Mouse (Mus musculus) small intestine, adult 2 months (tissue): ENCODE measurements around the gene Nmrk1. TPM values are rescaled to one million over a fixed set of nuclear protein-coding genes. Genes with fewer than 3 reads are reported as not detected.

Source experiments
- H3K27ac ChIP-seq: fragments of 200-500 bp; 2 replicates; pipeline ENCODE4 v1.5.1; 2012; ENCODE audit warnings: low read depth, low read length, control low read depth, inconsistent platforms; ENCODE audit not compliant: insufficient read depth
- H3K27me3 ChIP-seq: fragments of 200-500 bp; 2 replicates; pipeline ENCODE4 v1.6.1; 2012; ENCODE audit warnings: mild to moderate bottlenecking, moderate library complexity, low read length, inconsistent platforms; ENCODE audit not compliant: control insufficient read depth, insufficient read depth
- H3K36me3 ChIP-seq: fragments of 200-500 bp; 2 replicates; pipeline ENCODE4 v1.6.1; 2012; ENCODE audit warnings: mild to moderate bottlenecking, low read length, control low read depth, inconsistent platforms; ENCODE audit not compliant: control insufficient read depth, insufficient read depth
- H3K4me1 ChIP-seq: fragments of 200-500 bp; 2 replicates; pipeline ENCODE4 v1.6.1; 2012; ENCODE audit warnings: low read length, inconsistent platforms, mixed read lengths; ENCODE audit not compliant: control insufficient read depth, insufficient read depth, insufficient read length
- H3K4me3 ChIP-seq: fragments of 200-500 bp; 2 replicates; pipeline ENCODE4 v1.5.1; 2012; ENCODE audit warnings: low read depth, mild to moderate bottlenecking, control low read depth, inconsistent platforms, low read length, moderate library complexity
- CTCF ChIP-seq: fragments of 200-500 bp; IDR thresholded peaks from 2 replicates; pipeline ENCODE4 v1.5.1; 2012; ENCODE audit warnings: low read depth, mild to moderate bottlenecking, control low read depth, inconsistent platforms, low read length, moderate library complexity, mixed read lengths; ENCODE audit not compliant: insufficient replicate concordance, insufficient read length; ENCODE audit errors: extremely low read depth
- POLR2A ChIP-seq: fragments of 200-500 bp; IDR thresholded peaks from 2 replicates; pipeline ENCODE4 v1.6.1; 2012; ENCODE audit warnings: low read depth, mild to moderate bottlenecking, control low read depth, inconsistent platforms, low read length, moderate library complexity
- WGBS: fragments of 180-500 bp; shearing (Covaris S2); methylation state at CpG from one replicate; pipeline ENCODE4 v1.1.7; 2018; 5-methylcytosine and 5-hydroxymethylcytosine counted together
- polyA plus RNA-seq: library from polyadenylated mRNA; depleted of rRNA; stranded (reverse); fragments of >200 nt; gene quantifications from 2 replicates; pipeline ENCODE4 v1.2.3, GENCODE M21; 2012

The Nmrk1 gene
- polyA plus RNA-seq, 1 experiment = 2.3 TPM

GRCm38 (mm10) chr19:18649955-18650354 lies 18.2 kb downstream of the Nmrk1 start:
- peaks cover 6% of the 10 kb centered on the region for H3K36me3 ChIP-seq
- H3K27me3 ChIP-seq = no peaks in the 10 kb centered on the region
- no peaks in the 10 kb centered on the region for H3K4me1 ChIP-seq
- H3K27ac ChIP-seq = no peak overlapping the region
- 82% methylated on average over 4 of the region's 4 CpGs for WGBS
- H3K4me3 ChIP-seq = no peak overlapping the region
- TF ChIP-seq CTCF (no peak), POLR2A (no peak)

GRCm38 (mm10) chr19:18650473-18650872 lies 18.7 kb downstream of the Nmrk1 start:
- H3K27me3 ChIP-seq = no peaks in the 10 kb centered on the region

GRCm38 (mm10) chr19:18652592-18652991 lies 20.8 kb downstream of the Nmrk1 start:
- H3K27ac ChIP-seq = no peak overlapping the region
- no peak overlapping the region for H3K4me3 ChIP-seq
- no peaks in the 10 kb centered on the region for H3K36me3 ChIP-seq
- H3K27me3 ChIP-seq = no peaks in the 10 kb centered on the region
- 72% methylated on average over 4 of the region's 4 CpGs for WGBS
- H3K4me1 ChIP-seq = no peaks in the 10 kb centered on the region
- TF ChIP-seq POLR2A (no peak), CTCF (no peak)

More at GRCm38 (mm10) chr19:18650473-18650872, 18.7 kb downstream of the Nmrk1 start:
- Histone ChIP-seq H3K36me3 (peaks cover 4% of the 10 kb centered on the region; the same call in 1 of the 2 replicates), H3K4me3 (no peak overlapping the region), H3K27ac (no peak overlapping the region), H3K4me1 (no peaks in the 10 kb centered on the region)
- no peak for TF ChIP-seq POLR2A
- TF ChIP-seq CTCF = no peak
- WGBS = 83% methylated on average over 6 of the region's 6 CpGs

- Histone ChIP-seq H3K4me3 (no peak overlapping the region), H3K36me3 (no peaks in the 10 kb centered on the region), H3K4me1 (no peaks in the 10 kb centered on the region), H3K27ac (no peak overlapping the region), H3K27me3 (no peaks in the 10 kb centered on the region)
- 78% methylated on average over 6 of the region's 6 CpGs for WGBS
- TF ChIP-seq POLR2A = no peak
- no peak for TF ChIP-seq CTCF
Observed at GRCm38 (mm10) chr19:18653058-18653457, 21.3 kb downstream of the Nmrk1 start.

- no peak overlapping the region for H3K27ac ChIP-seq
- no peaks in the 10 kb centered on the region for H3K36me3 ChIP-seq
- no peaks in the 10 kb centered on the region for H3K27me3 ChIP-seq
- no peaks in the 10 kb centered on the region for H3K4me1 ChIP-seq
- TF ChIP-seq POLR2A = no peak
- TF ChIP-seq CTCF = no peak
- H3K4me3 ChIP-seq = no peak overlapping the region
- 92% methylated on average over 8 of the region's 8 CpGs for WGBS
Observed at GRCm38 (mm10) chr19:18654330-18654729, 22.6 kb downstream of the Nmrk1 start.

GRCm38 (mm10) chr19:18654984-18655383 lies 23.2 kb downstream of the Nmrk1 start:
- Histone ChIP-seq H3K27me3 (no peaks in the 10 kb centered on the region), H3K36me3 (no peaks in the 10 kb centered on the region), H3K4me1 (no peaks in the 10 kb centered on the region), H3K4me3 (no peak overlapping the region), H3K27ac (no peak overlapping the region)
- 66% methylated on average over 5 of the region's 5 CpGs for WGBS
- TF ChIP-seq POLR2A (no peak), CTCF (no peak)

- WGBS = 77% methylated on average over 7 of the region's 7 CpGs
- H3K27ac ChIP-seq = no peak overlapping the region
- H3K4me3 ChIP-seq = no peak overlapping the region
- no peaks in the 10 kb centered on the region for H3K36me3 ChIP-seq
- no peaks in the 10 kb centered on the region for H3K4me1 ChIP-seq
- TF ChIP-seq CTCF = no peak
- TF ChIP-seq POLR2A = no peak
- no peaks in the 10 kb centered on the region for H3K27me3 ChIP-seq
Observed at GRCm38 (mm10) chr19:18655999-18656398, 24.2 kb downstream of the Nmrk1 start.
